Mouse (Mus musculus) liver, adult 2 months (tissue): ENCODE measurements around the gene Scpep1. TPM values are rescaled to one million over a fixed set of nuclear protein-coding genes. Genes with fewer than 3 reads are reported as not detected.
"Not testable (repeated sequence)": the region's sequence is repeated elsewhere in the genome, so short reads cannot be mapped to it uniquely, and the experiment has no call there.

Experiments
- DNase-seq: peaks from one replicate; pipeline ENCODE4 v3.0.0-alpha.2; 2011; ENCODE audit warnings: low read depth, low spot score; ENCODE audit errors: extremely low read depth
- H3K27ac ChIP-seq: fragments of 200-500 bp; replicated peaks from 2 replicates; pipeline ENCODE4 v1.5.1; 2012; ENCODE audit warnings: low read depth, mild to moderate bottlenecking, control low read depth, inconsistent platforms, low read length; ENCODE audit not compliant: insufficient read depth
- H3K27me3 ChIP-seq: fragments of 200-500 bp; 2 replicates; pipeline ENCODE4 v1.6.1; 2012; ENCODE audit warnings: mild to moderate bottlenecking, moderate library complexity, low read length, inconsistent platforms; ENCODE audit not compliant: control insufficient read depth, insufficient read depth
- H3K36me3 ChIP-seq: fragments of 200-500 bp; 2 replicates; pipeline ENCODE4 v1.6.1; 2012; ENCODE audit warnings: low read length, inconsistent platforms; ENCODE audit not compliant: control insufficient read depth, insufficient read depth
- H3K4me1 ChIP-seq: fragments of 200-500 bp; 2 replicates; pipeline ENCODE4 v1.6.1; 2011; ENCODE audit warnings: low read length; ENCODE audit not compliant: control insufficient read depth, insufficient read depth
- H3K4me3 ChIP-seq: fragments of 200-500 bp; 2 replicates; pipeline ENCODE4 v1.5.1; 2011; ENCODE audit warnings: low read depth, mild to moderate bottlenecking, control low read depth, low read length, moderate library complexity; ENCODE audit not compliant: insufficient read depth
- H3K79me2 ChIP-seq: fragments of 200-500 bp; 2 replicates; pipeline ENCODE4 v1.6.1; 2012; ENCODE audit warnings: inconsistent platforms, mild to moderate bottlenecking, low read length, moderate library complexity; ENCODE audit not compliant: control insufficient read depth, insufficient read depth
- H3K9ac ChIP-seq: fragments of 200-500 bp; 2 replicates; pipeline ENCODE4 v1.6.1; 2012; ENCODE audit warnings: low read depth, mild to moderate bottlenecking, control low read depth, inconsistent platforms, low read length
- CTCF ChIP-seq: fragments of 200-500 bp; IDR thresholded peaks from 2 replicates; pipeline ENCODE4 v1.5.1; 2011; ENCODE audit warnings: low read depth, low read length, control low read depth
- POLR2A ChIP-seq: fragments of 200-500 bp; IDR thresholded peaks from 2 replicates; pipeline ENCODE4 v1.6.1; 2011; ENCODE audit warnings: low read length, control low read depth; ENCODE audit not compliant: insufficient read depth; ENCODE audit errors: extremely low read depth
- WGBS: fragments of 180-500 bp; shearing (Covaris S2); methylation state at CpG from one replicate; pipeline ENCODE4 v1.1.7; 2018; 5-methylcytosine and 5-hydroxymethylcytosine counted together
- polyA plus RNA-seq: library from polyadenylated mRNA; depleted of rRNA; stranded (reverse); fragments of >200 nt; gene quantifications from 2 replicates; pipeline ENCODE4 v1.2.3, GENCODE M21; 2012
- total RNA-seq: library from RNA; depleted of rRNA; stranded (reverse); fragments of >200 nt; gene quantifications from 2 replicates; pipeline ENCODE4 v1.2.3, GENCODE M21; 2014

Scpep1 gene
- total and polyA plus RNA-seq, 2 experiments: 22.5 to 27.9 TPM

DNA sequence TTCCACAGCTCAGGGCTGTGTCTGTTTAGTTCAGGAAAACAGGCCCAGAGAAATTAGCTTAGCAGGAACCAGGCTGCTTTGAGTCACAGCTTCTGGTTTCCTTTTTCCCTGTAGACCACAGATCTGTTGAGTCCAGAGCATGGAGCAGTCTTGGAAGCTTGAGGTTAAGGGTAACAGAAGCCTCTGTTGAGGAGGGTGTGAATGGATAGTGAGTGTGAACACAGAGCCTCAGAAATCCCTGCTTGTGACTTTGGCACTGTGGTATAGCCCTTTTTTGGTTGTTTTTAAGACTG, 45.2 kb upstream of the Scpep1 start:
- peaks cover 5% of the 10 kb centered on the region; the same call in 1 of the 2 replicates for H3K36me3 ChIP-seq
- peak overlapping the region; percentile 94 for H3K9ac ChIP-seq
- H3K4me3 ChIP-seq: peak overlapping the region; percentile 72
- peaks cover 26% of the 10 kb centered on the region for H3K4me1 ChIP-seq
- H3K27me3 ChIP-seq: no peaks in the 10 kb centered on the region
- no peak for DNase-seq
- H3K79me2 ChIP-seq: peaks cover 33% of the 10 kb centered on the region
- peak overlapping the region; percentile 75 for H3K27ac ChIP-seq
- TF ChIP-seq CTCF (no peak), POLR2A (no peak)

DNA sequence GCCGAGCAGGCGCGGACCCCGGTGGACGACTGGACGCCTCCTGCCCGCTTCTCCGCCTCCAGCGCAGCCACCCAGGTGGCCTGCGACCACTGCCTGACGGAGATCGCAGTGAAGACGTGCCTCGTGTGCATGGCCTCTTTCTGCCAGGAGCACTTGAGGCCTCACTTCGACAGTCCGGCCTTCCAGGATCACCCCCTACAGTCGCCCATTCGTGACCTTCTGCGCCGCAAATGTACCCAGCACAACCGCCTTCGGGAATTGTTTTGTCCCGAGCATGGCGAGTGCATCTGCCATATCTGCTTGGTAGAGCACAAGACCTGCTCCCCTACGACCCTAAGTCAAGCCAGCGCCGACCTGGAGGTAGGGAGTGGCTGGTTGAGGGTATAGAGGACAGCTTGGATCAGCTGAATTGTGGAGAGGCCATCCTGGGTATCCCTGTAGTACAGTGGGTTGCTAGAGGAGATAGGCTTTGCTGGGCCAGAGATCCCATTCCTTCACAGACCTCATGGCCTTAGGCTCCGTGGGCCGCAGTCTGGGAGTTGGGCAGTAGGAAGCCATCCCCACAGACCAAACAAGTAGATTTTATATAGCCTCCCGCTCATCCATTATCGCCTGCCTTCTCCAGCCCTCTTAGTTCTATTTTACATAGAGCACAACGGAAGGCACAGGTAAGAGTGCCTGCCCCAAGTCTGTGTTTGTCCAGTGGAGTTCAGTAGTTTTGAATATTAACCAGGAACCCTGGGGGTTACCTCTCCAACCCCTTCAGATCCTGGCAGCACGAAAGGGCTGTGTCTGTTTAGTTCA, 44.7 kb upstream of the Scpep1 start:
- Histone ChIP-seq H3K4me3 (peak overlapping the region; percentile 72), H3K36me3 (peaks cover under 1% of the 10 kb centered on the region; the same call in 1 of the 2 replicates), H3K79me2 (peaks cover 31% of the 10 kb centered on the region), H3K27ac (peak overlapping the region; percentile 75), H3K27me3 (no peaks in the 10 kb centered on the region), H3K4me1 (peaks cover 26% of the 10 kb centered on the region), H3K9ac (peak overlapping the region; percentile 94)
- WGBS: 1% methylated on average over 33 of the region's 33 CpGs
- peak; percentile 80 for DNase-seq
- TF ChIP-seq CTCF: no peak
- TF ChIP-seq POLR2A: no peak

DNA sequence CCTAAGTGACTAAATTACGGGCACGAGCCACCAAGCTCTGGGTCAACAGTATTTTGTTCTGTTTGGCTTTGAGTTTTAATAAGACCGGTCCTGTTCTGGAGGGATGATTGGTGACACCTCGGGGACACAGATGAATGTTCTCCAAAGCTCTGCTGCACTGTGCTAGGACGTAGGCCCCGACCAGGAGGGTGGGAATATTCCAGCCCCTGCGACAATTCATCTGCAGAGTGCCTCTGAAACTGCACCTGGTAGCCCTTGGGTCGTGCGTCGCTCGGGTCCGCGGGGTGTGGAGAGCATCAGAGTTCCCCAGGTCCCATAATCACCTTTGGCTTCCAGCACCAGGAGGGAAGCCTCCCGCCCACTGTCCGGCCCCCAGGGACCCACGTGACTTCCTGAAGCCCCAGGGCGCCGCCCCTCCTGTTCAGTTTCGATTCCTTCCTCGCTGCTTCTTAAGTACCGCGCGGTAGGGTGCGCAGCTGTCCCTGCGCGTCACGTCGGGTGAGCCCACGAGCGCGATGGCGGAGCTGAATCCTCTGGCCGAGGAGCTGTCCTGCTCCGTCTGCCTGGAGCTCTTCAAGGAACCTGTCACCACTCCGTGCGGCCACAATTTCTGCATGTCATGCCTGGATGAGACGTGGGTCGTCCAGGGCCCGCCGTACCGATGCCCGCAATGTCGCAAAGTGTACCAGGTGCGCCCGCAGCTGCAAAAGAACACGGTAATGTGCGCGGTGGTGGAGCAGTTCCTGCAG, 43.9 kb upstream of the Scpep1 start, which contains the start of gene Trim25:
Gene Trim25 (plus strand): TSS at position 403 of the 749 bp plus-strand sequence.
- peaks cover 26% of the 10 kb centered on the region for H3K79me2 ChIP-seq
- DNase-seq: peak; percentile 94
- peak within 1 kb of the TSS; percentile 75 for H3K27ac ChIP-seq
- under 1% methylated on average over 48 of the region's 48 CpGs for WGBS
- peaks cover 20% of the 10 kb centered on the region for H3K4me1 ChIP-seq
- TF ChIP-seq POLR2A (peak; percentile 99), CTCF (no peak)
- H3K4me3 ChIP-seq: peak within 1 kb of the TSS; percentile 72
- no peaks in the 10 kb centered on the region for H3K36me3 ChIP-seq
- peak within 1 kb of the TSS; percentile 94 for H3K9ac ChIP-seq
- no peaks in the 10 kb centered on the region for H3K27me3 ChIP-seq

DNA sequence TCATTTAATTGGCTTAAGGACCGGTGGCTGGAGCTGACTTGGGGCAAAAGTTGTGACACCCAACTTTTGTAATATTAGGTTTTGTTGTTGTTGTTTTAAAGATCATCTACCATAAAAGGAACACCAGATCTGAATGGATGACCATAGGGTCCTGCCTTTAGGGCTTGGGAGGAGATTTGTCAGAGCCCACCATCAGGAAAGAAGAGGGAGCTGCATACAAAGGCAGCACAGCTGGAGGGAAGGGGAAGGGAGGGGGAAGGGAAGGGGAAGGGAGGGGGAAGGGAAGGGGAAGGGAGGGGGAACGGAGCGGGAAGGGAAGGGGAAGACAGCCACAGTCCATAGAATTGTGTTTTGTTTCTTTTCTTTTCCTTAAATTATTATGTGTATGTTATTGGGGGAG, 43.1 kb upstream of the Scpep1 start:
- H3K27me3 ChIP-seq: no peaks in the 10 kb centered on the region
- no peak overlapping the region for H3K9ac ChIP-seq
- no peaks in the 10 kb centered on the region for H3K36me3 ChIP-seq
- H3K4me1 ChIP-seq: peaks cover 13% of the 10 kb centered on the region
- H3K27ac ChIP-seq: no peak overlapping the region
- 62% methylated on average over 3 of the region's 3 CpGs for WGBS
- no peak for DNase-seq
- no peak overlapping the region for H3K4me3 ChIP-seq
- TF ChIP-seq CTCF: no peak
- no peak for TF ChIP-seq POLR2A
- H3K79me2 ChIP-seq: peaks cover 19% of the 10 kb centered on the region

DNA sequence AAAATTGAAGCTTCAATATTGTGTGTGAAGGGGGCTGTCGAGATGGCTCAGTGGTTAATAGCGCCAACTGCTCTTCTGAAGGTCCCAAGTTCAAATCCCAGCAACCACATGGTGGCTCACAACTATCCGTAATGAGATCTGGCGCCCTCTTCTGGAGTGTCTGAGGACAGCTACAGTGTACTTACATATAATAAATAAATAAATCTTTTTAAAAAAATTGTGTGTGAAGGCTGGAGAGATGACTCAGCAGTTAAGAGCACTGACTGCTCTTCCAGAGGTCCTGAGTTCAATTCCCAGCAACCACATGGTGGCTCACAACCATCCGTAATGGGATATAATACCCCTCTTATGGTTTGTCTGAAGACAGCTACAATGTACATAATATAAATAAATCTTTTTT, 42.1 kb upstream of the Scpep1 start:
- H3K4me3 ChIP-seq, H3K36me3 ChIP-seq, H3K27ac ChIP-seq, H3K27me3 ChIP-seq, DNase-seq, H3K9ac ChIP-seq: not testable (repeated sequence)
- peaks cover 19% of the 10 kb centered on the region for H3K79me2 ChIP-seq
- H3K4me1 ChIP-seq: peaks cover 10% of the 10 kb centered on the region; the same call in 1 of the 2 replicates
- WGBS: 84% methylated on average over 5 of the region's 5 CpGs

DNA sequence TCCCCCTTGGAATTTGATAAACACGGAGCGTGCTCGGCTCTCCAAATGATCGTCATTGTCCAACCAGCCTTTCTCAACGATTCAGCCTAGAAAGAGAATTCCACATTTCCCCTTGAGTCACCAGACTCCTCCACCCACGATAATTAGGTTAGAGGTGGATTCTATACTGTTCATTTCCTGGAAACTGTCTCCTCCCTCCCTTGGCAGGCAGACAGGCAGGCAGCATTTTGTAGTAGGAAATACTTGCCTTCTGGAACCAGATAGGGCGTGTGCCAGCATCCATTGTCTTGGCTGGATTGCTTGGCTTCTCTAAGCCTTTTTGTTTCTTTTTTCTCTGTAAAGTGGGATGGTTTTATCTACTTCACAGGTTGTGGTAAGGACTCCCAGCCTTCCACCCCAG, 41.2 kb upstream of the Scpep1 start:
- TF ChIP-seq CTCF (no peak), POLR2A (no peak)
- Histone ChIP-seq H3K79me2 (peaks cover 17% of the 10 kb centered on the region), H3K36me3 (no peaks in the 10 kb centered on the region), H3K27ac (no peak overlapping the region), H3K4me1 (peaks cover 5% of the 10 kb centered on the region; the same call in 1 of the 2 replicates), H3K4me3 (no peak overlapping the region), H3K9ac (no peak overlapping the region), H3K27me3 (no peaks in the 10 kb centered on the region)
- no peak for DNase-seq
- 57% methylated on average over 7 of the region's 7 CpGs for WGBS
